Mouse (Mus musculus): ENCODE data around the gene Olfr545.

DNA sequence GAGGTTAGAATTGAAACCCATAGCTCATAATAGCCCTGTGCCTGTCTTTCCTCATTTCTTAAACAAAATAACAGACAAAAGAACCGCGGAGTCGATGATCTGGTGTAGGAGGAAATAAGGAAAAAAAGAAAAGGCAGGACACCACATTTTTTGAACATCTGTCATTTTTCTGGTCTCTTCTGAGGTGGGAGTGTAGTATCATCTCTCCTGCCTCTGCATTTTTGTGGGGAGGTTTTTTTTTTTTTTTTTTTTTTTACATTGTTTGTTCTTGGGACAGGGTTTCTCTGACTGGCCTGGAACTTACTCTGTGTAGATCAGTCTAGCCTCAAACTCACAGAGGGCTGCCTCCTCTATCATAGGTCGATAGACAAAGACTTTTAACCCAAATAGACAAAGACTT lies 56.9 kb downstream of the Olfr545 start:
- TF ChIP-seq POLR2A (IDR thresholded peaks at IDR 0.05; ENCODE audit: borderline replicate concordance, insufficient read depth, low read length) (no peak), CTCF (IDR thresholded peaks at IDR 0.05; ENCODE audit: borderline replicate concordance, insufficient read depth, low read depth, low read length) (no peak)
